Mouse (Mus musculus): ENCODE measurements around the gene Zmynd19.
"Not testable (repeated sequence)": the region's sequence is repeated elsewhere in the genome, so short reads cannot be mapped to it uniquely, and the experiment has no call there.

Zmynd19 gene

DNA sequence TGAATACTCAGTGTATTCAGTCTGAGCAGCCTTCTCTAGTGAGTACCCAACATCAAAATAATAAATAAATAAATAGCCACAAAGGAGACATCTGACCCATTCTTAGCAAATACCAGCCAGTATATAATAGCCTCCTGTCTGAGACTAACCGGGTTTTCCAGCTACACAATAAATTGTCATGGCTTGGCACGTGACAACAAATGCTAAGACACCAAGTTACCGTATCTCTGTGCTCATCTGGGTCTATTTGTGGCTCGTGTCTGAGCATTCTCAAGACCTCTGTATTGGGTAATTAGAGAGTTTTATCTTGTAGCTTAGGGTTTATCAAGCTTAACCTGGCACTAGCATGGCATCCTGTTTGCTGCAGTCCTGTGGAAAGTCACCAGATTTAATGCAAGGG, 7.5 kb upstream of the Zmynd19 start:
- no peak for DNase-seq (ENCODE audit: low read depth, low spot score)

DNA sequence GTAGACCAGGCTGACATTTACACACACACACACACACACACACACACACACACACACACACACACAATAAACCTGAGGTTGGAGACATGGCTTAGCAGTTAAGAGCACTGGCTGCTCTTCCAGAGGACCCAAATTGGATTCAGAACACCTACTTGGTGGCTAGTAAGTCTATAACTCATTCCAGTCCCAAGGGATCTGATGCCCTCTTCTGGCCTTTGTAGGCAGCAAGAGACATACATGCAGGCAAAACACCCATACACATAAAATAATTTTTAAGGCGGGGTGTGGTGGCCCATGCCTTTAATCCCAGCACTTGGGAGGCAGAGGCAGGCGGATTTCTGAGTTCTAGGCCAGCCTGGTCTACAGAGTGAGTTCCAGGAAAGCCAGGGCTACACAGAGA, 5.3 kb upstream of the Zmynd19 start:
- DNase-seq (ENCODE audit: low read depth, low spot score), result not testable (repeated sequence)

GRCm38 (mm10) chr2:24950189-24950535, 570 bp downstream of the Zmynd19 start:
- peak; percentile 30 for DNase-seq (ENCODE audit: low read depth, low spot score)

DNA sequence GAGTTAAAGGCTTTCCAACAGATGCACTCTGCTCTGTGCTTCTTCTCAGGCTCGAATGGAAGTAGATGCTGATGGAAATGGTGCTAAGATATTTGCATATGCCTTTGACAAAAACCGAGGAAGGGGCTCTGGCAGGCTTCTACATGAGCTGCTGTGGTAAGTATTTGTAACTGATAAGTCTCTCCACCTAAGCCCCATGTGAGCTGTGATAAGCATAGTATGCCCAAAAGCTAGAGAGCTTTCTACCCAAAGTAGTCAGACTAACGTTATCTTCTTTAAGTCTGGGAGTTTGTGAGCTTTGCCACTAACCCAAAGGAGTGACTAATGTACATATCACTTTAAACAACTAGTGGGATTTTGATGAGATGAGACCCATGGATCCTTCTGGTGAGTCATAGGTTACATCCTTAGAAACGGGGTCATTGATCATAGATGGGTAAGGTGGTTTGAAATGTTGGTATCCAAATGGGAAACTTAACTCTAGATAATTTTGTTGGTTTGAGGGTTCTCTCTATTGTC, 3.0 kb downstream of the Zmynd19 start:
- DNase-seq (ENCODE audit: low read depth, low spot score), result no peak

- DNase-seq (ENCODE audit: low read depth, low spot score), result no peak
These were observed 11.3 kb downstream of the Zmynd19 start for GRCm38 (mm10) chr2:24960910-24961309.

DNA sequence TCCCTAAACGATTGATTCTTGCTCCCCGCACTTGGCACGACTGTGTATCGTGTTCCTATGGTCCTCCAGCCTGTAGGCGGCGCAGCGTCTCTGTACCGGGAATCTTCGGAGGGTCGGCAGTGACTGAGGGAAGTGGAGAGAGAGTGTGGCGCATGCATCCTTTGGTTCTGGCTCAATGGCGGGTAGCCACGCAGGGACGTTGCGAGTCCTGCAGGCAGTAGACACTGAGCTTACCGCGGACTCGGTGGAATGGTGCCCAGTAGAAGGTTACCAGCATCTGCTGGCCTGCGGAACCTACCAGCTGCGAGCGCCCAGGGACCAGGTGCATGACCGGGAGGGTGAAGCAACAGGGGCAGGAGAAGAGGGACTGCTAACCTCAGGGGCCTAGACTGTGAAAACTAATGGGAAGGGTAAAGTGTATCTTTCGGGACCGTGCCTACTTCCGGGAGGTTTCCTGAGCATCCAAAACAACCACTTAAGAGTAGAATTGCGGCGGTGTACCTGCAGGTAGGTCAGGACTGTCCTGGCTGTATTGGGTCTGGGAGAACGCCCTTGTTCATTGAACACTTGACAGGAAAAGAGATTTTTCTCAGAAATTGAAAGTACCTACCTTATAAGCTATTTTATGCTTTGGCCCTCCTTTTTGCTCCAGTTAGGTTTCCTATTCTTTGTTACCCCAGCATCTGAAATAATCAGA, 12.9 kb downstream of the Zmynd19 start, which contains the start of gene Dph7:
TSS of gene Dph7 (plus strand) at position 97 of the 697 bp plus-strand sequence.
- DNase-seq (ENCODE audit: low read depth, low spot score), result peak; percentile 66

- DNase-seq (ENCODE audit: low read depth, low spot score), result no peak
These were observed 20.8 kb downstream of the Zmynd19 start for GRCm38 (mm10) chr2:24970386-24970785.

GRCm38 (mm10) chr2:24974452-24974851, 24.9 kb downstream of the Zmynd19 start:
- not testable (repeated sequence) for DNase-seq (ENCODE audit: low read depth, low spot score)

GRCm38 (mm10) chr2:24974906-24975703, 25.5 kb downstream of the Zmynd19 start, which contains the start of gene Mrpl41:
TSS of gene Mrpl41 (minus strand) at chr2:24975098.
- DNase-seq (ENCODE audit: low read depth, low spot score), result peak; percentile 88

DNA sequence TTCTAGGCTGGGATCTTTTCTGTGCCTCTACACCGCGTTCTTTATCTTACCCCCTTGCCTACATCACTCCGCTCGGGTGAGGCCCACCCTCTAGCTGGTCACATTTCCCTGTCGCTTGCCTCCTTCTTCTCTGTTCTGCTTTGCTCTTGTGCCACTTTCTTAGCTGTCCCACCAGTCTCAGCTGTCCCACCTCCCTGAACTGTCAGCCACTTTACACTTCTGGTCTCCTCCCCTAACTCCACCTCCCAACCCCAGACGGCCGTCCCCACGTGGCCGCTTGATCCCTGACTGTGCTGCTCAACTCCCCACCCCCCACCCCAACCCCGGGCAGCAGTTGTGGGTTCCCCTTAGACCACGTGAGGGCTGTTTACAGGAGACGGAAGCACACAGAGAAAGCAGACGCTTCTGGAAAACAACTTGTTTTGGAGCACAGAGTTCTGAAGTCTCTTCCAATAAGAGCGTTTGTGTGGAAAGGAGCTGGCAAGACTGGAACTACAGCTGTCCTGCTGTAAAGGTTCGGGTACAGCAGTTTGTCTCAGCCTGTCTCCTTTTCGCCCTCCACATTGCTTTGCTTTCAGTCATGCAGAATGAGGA, 26.2 kb downstream of the Zmynd19 start, which contains the start of gene Pnpla7:
TSS of gene Pnpla7 (plus strand) at position 330 of the 594 bp plus-strand sequence.
- DNase-seq (ENCODE audit: low read depth, low spot score), result peak; percentile 54

GRCm38 (mm10) chr2:24976960-24977359, 27.4 kb downstream of the Zmynd19 start:
- peak; percentile 61 for DNase-seq (ENCODE audit: low read depth, low spot score)

DNA sequence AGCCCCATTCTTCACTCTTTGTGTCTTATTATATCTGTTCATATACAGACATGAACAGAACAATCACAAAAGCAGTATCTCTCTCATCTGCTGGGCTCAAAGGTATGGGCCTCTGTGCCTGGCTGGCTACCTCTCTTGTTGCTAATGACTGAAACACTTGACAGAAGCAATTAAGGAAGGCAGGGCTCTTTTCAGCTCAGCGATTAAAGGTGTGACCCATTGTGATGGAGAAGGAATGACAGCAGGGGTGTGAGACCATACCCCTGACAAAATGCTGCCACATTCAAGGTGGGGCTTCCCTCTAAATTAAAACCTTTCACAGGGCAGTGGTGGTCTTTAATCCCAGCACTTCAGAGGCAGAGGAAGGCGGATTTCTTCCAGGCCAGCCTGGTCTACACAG, 38.2 kb downstream of the Zmynd19 start:
- DNase-seq (ENCODE audit: low read depth, low spot score), result no peak

DNA sequence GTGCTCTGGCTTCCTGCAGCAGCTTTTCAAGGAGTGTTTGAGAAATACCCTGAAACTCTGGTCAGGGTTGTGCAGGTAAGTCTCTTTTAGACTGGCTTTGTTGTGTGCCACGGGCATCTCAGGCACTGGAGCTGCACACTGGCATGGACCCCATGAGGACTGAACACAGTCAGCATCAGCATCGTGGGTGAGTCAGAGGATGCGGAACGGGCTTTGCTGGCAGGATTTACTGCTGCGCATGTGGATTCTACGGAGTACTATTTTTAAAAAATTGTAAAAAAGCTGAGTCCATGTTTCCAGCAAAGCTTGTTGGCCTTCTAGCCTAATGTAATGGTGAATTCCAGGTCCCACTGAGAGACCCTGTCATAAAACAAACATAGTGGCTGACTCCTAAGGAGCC, 45.7 kb downstream of the Zmynd19 start:
- DNase-seq (ENCODE audit: low read depth, low spot score), result no peak

GRCm38 (mm10) chr2:24996471-24996870, 46.9 kb downstream of the Zmynd19 start:
- DNase-seq (ENCODE audit: low read depth, low spot score), result no peak

- no peak for DNase-seq (ENCODE audit: low read depth, low spot score)
These were observed 51.1 kb downstream of the Zmynd19 start for GRCm38 (mm10) chr2:25000544-25001235.

DNA sequence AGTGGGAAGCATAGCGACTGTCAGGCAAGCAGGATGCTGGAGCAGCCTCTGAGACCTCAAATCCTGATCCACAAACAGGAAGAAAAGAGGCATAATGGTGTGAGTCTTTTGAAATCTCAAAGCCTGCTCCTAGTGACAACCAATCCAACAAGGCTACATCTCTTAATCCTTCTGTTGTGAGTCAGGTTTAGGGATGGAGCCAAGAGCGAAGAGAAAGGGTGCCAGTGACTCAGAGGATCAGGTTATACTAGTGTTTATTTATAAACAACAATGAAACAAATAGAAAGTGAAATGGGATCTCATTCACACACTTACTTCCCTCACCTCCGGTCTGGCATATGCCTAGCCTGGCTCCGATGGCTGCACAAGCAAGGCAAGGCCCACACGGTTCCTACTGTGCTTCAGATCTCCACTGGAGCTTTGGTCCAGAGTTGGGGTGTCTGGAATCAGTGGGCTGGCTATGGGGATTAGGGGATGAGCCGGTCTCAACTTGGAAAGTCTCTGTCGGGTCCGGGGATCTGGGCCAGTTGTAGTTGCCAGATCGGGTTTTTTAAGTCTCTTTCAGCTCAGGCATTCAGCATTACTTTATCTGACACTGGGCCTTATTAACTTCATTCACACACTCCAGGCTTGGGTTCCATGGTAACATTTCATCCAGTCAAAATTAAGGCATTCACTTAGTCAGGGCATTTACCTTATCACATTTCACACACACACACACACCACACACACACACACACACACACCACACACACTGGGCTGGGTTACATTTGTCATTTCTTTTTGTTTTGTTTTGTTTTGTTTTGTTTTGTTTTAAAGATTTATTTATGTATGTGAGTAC, 54.6 kb downstream of the Zmynd19 start:
- DNase-seq (ENCODE audit: low read depth, low spot score), result peak; percentile 8

DNA sequence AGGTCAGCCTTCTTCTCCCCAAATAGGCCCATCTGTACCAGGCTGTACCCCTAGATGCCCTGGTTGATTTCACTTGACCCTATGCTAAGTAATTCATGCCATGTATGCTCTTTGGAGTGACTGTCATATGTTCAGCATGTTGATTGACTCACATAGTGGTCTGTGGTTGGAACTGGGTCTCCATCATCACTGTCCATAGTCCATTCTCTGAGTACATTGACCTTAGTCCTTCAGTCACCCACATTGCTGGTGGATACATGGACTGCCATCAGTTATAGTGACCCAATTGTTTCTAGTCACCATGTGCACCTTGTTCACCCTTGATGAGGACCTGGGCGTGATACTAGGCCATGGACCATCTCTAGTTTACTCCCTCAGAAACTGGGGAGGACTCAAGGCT, 57.2 kb downstream of the Zmynd19 start:
- no peak for DNase-seq (ENCODE audit: low read depth, low spot score)

- peak; percentile 8 for DNase-seq (ENCODE audit: low read depth, low spot score)
These were observed 58.7 kb downstream of the Zmynd19 start for GRCm38 (mm10) chr2:25008250-25008649.

All from c-Kit-negative CD71-positive TER-119-positive erythroid progenitor cells, embryonic 14.5 days (primary cell).